Mouse (Mus musculus) intestine, embryonic 16.5 days (tissue): ENCODE data around the gene Fbxo22. TPM values are rescaled to one million over a fixed set of nuclear protein-coding genes. Genes with fewer than 3 reads are reported as not detected.

Experiments used
- ATAC-seq: fragments of 200-750 bp; cut with Nextera tagmentation; 2 replicates; pipeline ENCODE4 v1.8.0; 2017; ENCODE audit warnings: moderate TSS enrichment, moderate library complexity
- H3K27ac ChIP-seq: fragments of 300-500 bp; sonication (generic); 2 replicates; pipeline ENCODE4 v1.5.1; 2014; ENCODE audit warnings: mild to moderate bottlenecking, low read length
- H3K27me3 ChIP-seq: fragments of 300-500 bp; sonication (generic); replicated peaks from 2 replicates; pipeline ENCODE4 v1.6.1; 2014; ENCODE audit warnings: low read length, control low read depth, mixed read lengths; ENCODE audit not compliant: control insufficient read depth, insufficient read depth
- H3K36me3 ChIP-seq: fragments of 300-500 bp; sonication (generic); 2 replicates; pipeline ENCODE4 v1.6.1; 2014; ENCODE audit warnings: low read length, control low read depth; ENCODE audit not compliant: control insufficient read depth, insufficient read depth
- H3K4me1 ChIP-seq: fragments of 300-500 bp; sonication (generic); 2 replicates; pipeline ENCODE4 v1.6.1; 2014; ENCODE audit warnings: low read length, control low read depth, mixed read lengths; ENCODE audit not compliant: control insufficient read depth, insufficient read depth
- H3K4me2 ChIP-seq: fragments of 300-500 bp; sonication (generic); 2 replicates; pipeline ENCODE4 v1.6.1; 2014; ENCODE audit warnings: low read depth, low read length, control low read depth
- H3K4me3 ChIP-seq: fragments of 300-500 bp; sonication (generic); 2 replicates; pipeline ENCODE4 v1.5.1; 2014; ENCODE audit warnings: mild to moderate bottlenecking, low read length
- H3K9ac ChIP-seq: fragments of 300-500 bp; sonication (generic); 2 replicates; pipeline ENCODE4 v1.6.1; 2014; ENCODE audit warnings: low read depth, low read length
- H3K9me3 ChIP-seq: fragments of 300-500 bp; sonication (generic); 2 replicates; pipeline ENCODE4 v1.6.1; 2016; ENCODE audit warnings: low read length, control low read depth; ENCODE audit not compliant: control insufficient read depth
- WGBS: fragments of 180-500 bp; shearing (Covaris S2); extraction: QIAGEN DNeasy Blood & Tissue Kit; methylation state at CpG from one replicate; pipeline ENCODE4 v1.1.7; 2014; 5-methylcytosine and 5-hydroxymethylcytosine counted together
- polyA plus RNA-seq: library from polyadenylated mRNA; unstranded; fragments of >200 nt; fragmentation: Nextera tagmentation; extraction: Ambion mirVana; gene quantifications from 2 replicates; pipeline ENCODE4 v1.2.1, GENCODE M21; 2015

Gene Fbxo22
- polyA plus RNA-seq = 55.3 and 61.0 TPM in 2 replicates

GRCm38 (mm10) chr9:55208790-55209481 lies at the start of gene Fbxo22:
TSS of gene Fbxo22 (plus strand) at chr9:55208925.
- peak; percentile 99 for ATAC-seq
- under 1% methylated on average over 65 of the region's 65 CpGs for WGBS
- peak within 1 kb of the TSS; percentile 78 for H3K9ac ChIP-seq
- H3K9me3 ChIP-seq = no peaks in the 10 kb centered on the region
- H3K27me3 ChIP-seq = no peaks in the 10 kb centered on the region
- H3K4me3 ChIP-seq = peak within 1 kb of the TSS; percentile 91
- peaks cover 1% of the 10 kb centered on the region; the same call in 1 of the 2 replicates for H3K36me3 ChIP-seq
- peak within 1 kb of the TSS; percentile 83 for H3K4me2 ChIP-seq
- peak within 1 kb of the TSS; percentile 81 for H3K27ac ChIP-seq
- peaks cover 22% of the 10 kb centered on the region for H3K4me1 ChIP-seq

- H3K9me3 ChIP-seq = no peaks in the 10 kb centered on the region
- no peak overlapping the region for H3K4me2 ChIP-seq
- H3K27ac ChIP-seq = no peak overlapping the region
- H3K4me1 ChIP-seq = no peaks in the 10 kb centered on the region
- 83% methylated on average over 7 of the region's 7 CpGs for WGBS
- no peaks in the 10 kb centered on the region for H3K27me3 ChIP-seq
- no peak overlapping the region for H3K4me3 ChIP-seq
- no peak overlapping the region for H3K9ac ChIP-seq
- no peak for ATAC-seq
- no peaks in the 10 kb centered on the region for H3K36me3 ChIP-seq
Observed at GRCm38 (mm10) chr9:55170655-55171412, 37.9 kb upstream of the Fbxo22 start.

GRCm38 (mm10) chr9:55172195-55172685 lies 36.5 kb upstream of the Fbxo22 start:
- no peak for ATAC-seq
- Histone ChIP-seq H3K9me3 (no peaks in the 10 kb centered on the region), H3K27me3 (no peaks in the 10 kb centered on the region), H3K36me3 (no peaks in the 10 kb centered on the region), H3K4me2 (no peak overlapping the region), H3K4me3 (no peak overlapping the region), H3K4me1 (no peaks in the 10 kb centered on the region), H3K27ac (no peak overlapping the region), H3K9ac (no peak overlapping the region)
- 88% methylated on average over 1 of the region's 1 CpGs for WGBS

- H3K9me3 ChIP-seq = no peaks in the 10 kb centered on the region
- H3K36me3 ChIP-seq = no peaks in the 10 kb centered on the region
- no peak overlapping the region for H3K27ac ChIP-seq
- H3K4me3 ChIP-seq = no peak overlapping the region
- H3K4me2 ChIP-seq = no peak overlapping the region
- H3K9ac ChIP-seq = no peak overlapping the region
- 91% methylated on average over 2 of the region's 2 CpGs for WGBS
- ATAC-seq = no peak
- no peaks in the 10 kb centered on the region for H3K4me1 ChIP-seq
- H3K27me3 ChIP-seq = no peaks in the 10 kb centered on the region
Observed at GRCm38 (mm10) chr9:55174235-55174634, 34.5 kb upstream of the Fbxo22 start.

- H3K4me2 ChIP-seq = no peak overlapping the region
- no peak overlapping the region for H3K9ac ChIP-seq
- 90% methylated on average over 3 of the region's 3 CpGs for WGBS
- no peak overlapping the region for H3K4me3 ChIP-seq
- no peaks in the 10 kb centered on the region for H3K27me3 ChIP-seq
- H3K36me3 ChIP-seq = no peaks in the 10 kb centered on the region; the same call in 1 of the 2 replicates
- H3K9me3 ChIP-seq = no peaks in the 10 kb centered on the region
- ATAC-seq = no peak
- no peak overlapping the region for H3K27ac ChIP-seq
- no peaks in the 10 kb centered on the region for H3K4me1 ChIP-seq
Observed at GRCm38 (mm10) chr9:55195876-55196275, 12.8 kb upstream of the Fbxo22 start.

GRCm38 (mm10) chr9:55198260-55198659 lies 10.5 kb upstream of the Fbxo22 start:
- H3K4me2 ChIP-seq = no peak overlapping the region
- H3K27ac ChIP-seq = no peak overlapping the region
- no peaks in the 10 kb centered on the region for H3K4me1 ChIP-seq
- no peak overlapping the region for H3K9ac ChIP-seq
- no peaks in the 10 kb centered on the region for H3K36me3 ChIP-seq
- WGBS = 95% methylated on average over 1 of the region's 1 CpGs
- no peak for ATAC-seq
- H3K4me3 ChIP-seq = no peak overlapping the region
- no peaks in the 10 kb centered on the region for H3K9me3 ChIP-seq
- H3K27me3 ChIP-seq = no peaks in the 10 kb centered on the region

GRCm38 (mm10) chr9:55199348-55199747 lies 9.4 kb upstream of the Fbxo22 start:
- Histone ChIP-seq H3K27ac (no peak overlapping the region), H3K9me3 (no peaks in the 10 kb centered on the region), H3K9ac (no peak overlapping the region), H3K27me3 (no peaks in the 10 kb centered on the region), H3K4me3 (no peak overlapping the region), H3K36me3 (no peaks in the 10 kb centered on the region), H3K4me1 (no peaks in the 10 kb centered on the region), H3K4me2 (no peak overlapping the region)
- no peak for ATAC-seq
- WGBS = 78% methylated on average over 2 of the region's 2 CpGs

GRCm38 (mm10) chr9:55208458-55208789 lies 301 bp upstream of the Fbxo22 start:
- 0% methylated on average over 2 of the region's 2 CpGs for WGBS

GRCm38 (mm10) chr9:55211611-55212010 lies 2.9 kb downstream of the Fbxo22 start:
- Histone ChIP-seq H3K4me1 (peaks cover 27% of the 10 kb centered on the region), H3K27ac (no peak overlapping the region; the same call in 1 of the 2 replicates), H3K9ac (no peak overlapping the region), H3K36me3 (peaks cover 17% of the 10 kb centered on the region; the same call in 1 of the 2 replicates), H3K9me3 (no peaks in the 10 kb centered on the region), H3K4me3 (no peak overlapping the region), H3K4me2 (no peak overlapping the region), H3K27me3 (no peaks in the 10 kb centered on the region)
- WGBS = 69% methylated on average over 4 of the region's 4 CpGs
- no peak for ATAC-seq

More at GRCm38 (mm10) chr9:55208458-55208789, 301 bp upstream of the Fbxo22 start:
- peak overlapping the region; percentile 81 for H3K27ac ChIP-seq
- no peaks in the 10 kb centered on the region for H3K27me3 ChIP-seq
- no peaks in the 10 kb centered on the region for H3K9me3 ChIP-seq
- peak overlapping the region; percentile 83 for H3K4me2 ChIP-seq
- H3K4me3 ChIP-seq = peak overlapping the region; percentile 91
- no peaks in the 10 kb centered on the region for H3K36me3 ChIP-seq
- peak; percentile 22; the same call in 1 of the 2 replicates for ATAC-seq
- peaks cover 21% of the 10 kb centered on the region for H3K4me1 ChIP-seq
- peak overlapping the region; percentile 78 for H3K9ac ChIP-seq
